Mouse (Mus musculus) kidney, postnatal 0 days (tissue): ENCODE measurements around the gene Hist2h2ab. TPM values are rescaled to one million over a fixed set of nuclear protein-coding genes. Genes with fewer than 3 reads are reported as not detected.

ENCODE experiments used
- ATAC-seq: fragments of 200-750 bp; cut with Nextera tagmentation; replicated peaks from 2 replicates; pipeline ENCODE4 v1.8.0; 2017; ENCODE audit warnings: low read depth, moderate number of reproducible peaks, moderate TSS enrichment, moderate library complexity; ENCODE audit not compliant: low FRiP score
- DNase-seq: peaks from one replicate; pipeline ENCODE4 v3.0.0-alpha.2; 2016; ENCODE audit warnings: low spot score
- H3K27ac ChIP-seq: fragments of 300-500 bp; sonication (generic); 2 replicates; pipeline ENCODE4 v1.5.1; 2014; ENCODE audit warnings: mild to moderate bottlenecking
- H3K27me3 ChIP-seq: fragments of 300-500 bp; sonication (generic); 2 replicates; pipeline ENCODE4 v1.6.1; 2014; ENCODE audit warnings: low read length, mixed read lengths; ENCODE audit not compliant: insufficient read depth
- H3K36me3 ChIP-seq: fragments of 300-500 bp; sonication (generic); 2 replicates; pipeline ENCODE4 v1.6.1; 2014; ENCODE audit warnings: low read length, mixed read lengths; ENCODE audit not compliant: insufficient read depth
- H3K4me1 ChIP-seq: fragments of 300-500 bp; sonication (generic); replicated peaks from 2 replicates; pipeline ENCODE4 v1.6.1; 2014; ENCODE audit warnings: antibody characterized with exemption, low read length, mixed read lengths; ENCODE audit not compliant: insufficient read depth
- H3K4me2 ChIP-seq: fragments of 300-500 bp; sonication (generic); 2 replicates; pipeline ENCODE4 v1.6.1; 2014; ENCODE audit warnings: mild to moderate bottlenecking, low read length, moderate library complexity, mixed read lengths
- H3K4me3 ChIP-seq: fragments of 300-500 bp; sonication (generic); replicated peaks from 2 replicates; pipeline ENCODE4 v1.5.1; 2014; ENCODE audit warnings: low read depth, low read length
- H3K9ac ChIP-seq: fragments of 300-500 bp; sonication (generic); 2 replicates; pipeline ENCODE4 v1.6.1; 2014; ENCODE audit warnings: low read depth, low read length
- H3K9me3 ChIP-seq: fragments of 300-500 bp; sonication (generic); replicated peaks from 2 replicates; pipeline ENCODE4 v1.6.1; 2016; ENCODE audit warnings: low read length, inconsistent platforms, mixed read lengths
- CTCF ChIP-seq: IDR thresholded peaks from 2 replicates; pipeline ENCODE4 v1.5.1; 2016; ENCODE audit warnings: antibody characterized with exemption, low read depth, mild to moderate bottlenecking, moderate library complexity
- WGBS: fragments of 180-500 bp; shearing (Covaris S2); extraction: QIAGEN DNeasy Blood & Tissue Kit; methylation state at CpG from one replicate; pipeline ENCODE4 v1.1.7; 2014; 5-methylcytosine and 5-hydroxymethylcytosine counted together
- polyA plus RNA-seq: library from polyadenylated mRNA; unstranded; fragments of >200 nt; fragmentation: Nextera tagmentation; extraction: Ambion mirVana; gene quantifications from 2 replicates; pipeline ENCODE4 v1.2.1, GENCODE M21; 2015

Hist2h2ab gene
- polyA plus RNA-seq, 1 experiment from 2014 or later, result not detected

GRCm38 (mm10) chr3:96247356-96248140 lies 27.9 kb downstream of the Hist2h2ab start:
- Histone ChIP-seq H3K9ac (peak overlapping the region; percentile 55), H3K4me1 (peaks cover 11% of the 10 kb centered on the region), H3K27ac (peak overlapping the region; percentile 52; the same call in 1 of the 2 replicates), H3K36me3 (no peaks in the 10 kb centered on the region), H3K27me3 (no peaks in the 10 kb centered on the region), H3K9me3 (no peaks in the 10 kb centered on the region), H3K4me2 (peak overlapping the region; percentile 51), H3K4me3 (peak overlapping the region; percentile 36)
- no peak for TF ChIP-seq CTCF
- DNase-seq (no peak), ATAC-seq (no peak)
- WGBS, result 6% methylated on average over 11 of the region's 11 CpGs

GRCm38 (mm10) chr3:96248141-96249033 lies 28.7 kb downstream of the Hist2h2ab start:
- H3K27ac ChIP-seq, result no peak overlapping the region
- no peaks in the 10 kb centered on the region for H3K36me3 ChIP-seq
- H3K9me3 ChIP-seq, result no peaks in the 10 kb centered on the region
- peak overlapping the region; percentile 51 for H3K4me2 ChIP-seq
- no peak for TF ChIP-seq CTCF
- no peak overlapping the region; the same call in 1 of the 2 replicates for H3K9ac ChIP-seq
- H3K4me1 ChIP-seq, result peaks cover 11% of the 10 kb centered on the region
- H3K4me3 ChIP-seq, result 0 out of 2 replicates have a peak overlapping the region, but pooled peaks have one; percentile 36
- DNase-seq (no peak), ATAC-seq (no peak)
- no peaks in the 10 kb centered on the region for H3K27me3 ChIP-seq
- WGBS, result 38% methylated on average over 6 of the region's 6 CpGs

GRCm38 (mm10) chr3:96249034-96249345 lies 29.3 kb downstream of the Hist2h2ab start:
- H3K27ac ChIP-seq, result no peak overlapping the region
- no peak overlapping the region for H3K9ac ChIP-seq
- H3K9me3 ChIP-seq, result no peaks in the 10 kb centered on the region
- TF ChIP-seq CTCF, result no peak
- WGBS, result 51% methylated on average over 4 of the region's 4 CpGs
- DNase-seq (no peak), ATAC-seq (no peak)
- H3K27me3 ChIP-seq, result no peaks in the 10 kb centered on the region
- no peaks in the 10 kb centered on the region for H3K36me3 ChIP-seq
- peaks cover 6% of the 10 kb centered on the region for H3K4me1 ChIP-seq
- no peak overlapping the region for H3K4me3 ChIP-seq
- H3K4me2 ChIP-seq, result peak overlapping the region; percentile 51

GRCm38 (mm10) chr3:96250890-96251289 lies 31.2 kb downstream of the Hist2h2ab start:
- Histone ChIP-seq H3K9me3 (no peaks in the 10 kb centered on the region), H3K9ac (no peak overlapping the region), H3K27ac (0 out of 2 replicates have a peak overlapping the region, but pooled peaks have one; percentile 25), H3K27me3 (no peaks in the 10 kb centered on the region), H3K4me2 (no peak overlapping the region), H3K4me3 (no peak overlapping the region), H3K36me3 (no peaks in the 10 kb centered on the region), H3K4me1 (no peaks in the 10 kb centered on the region; the same call in 1 of the 2 replicates)
- DNase-seq (no peak), ATAC-seq (no peak)
- 50% methylated on average over 3 of the region's 3 CpGs for WGBS
- TF ChIP-seq CTCF, result no peak

GRCm38 (mm10) chr3:96251787-96252186 lies 32.1 kb downstream of the Hist2h2ab start:
- H3K36me3 ChIP-seq, result no peaks in the 10 kb centered on the region
- no peak overlapping the region for H3K27ac ChIP-seq
- WGBS, result 89% methylated on average over 3 of the region's 3 CpGs
- no peak overlapping the region for H3K4me3 ChIP-seq
- no peak for ATAC-seq
- H3K4me2 ChIP-seq, result no peak overlapping the region
- H3K4me1 ChIP-seq, result no peaks in the 10 kb centered on the region; the same call in 1 of the 2 replicates
- TF ChIP-seq CTCF, result no peak
- no peaks in the 10 kb centered on the region for H3K27me3 ChIP-seq
- H3K9ac ChIP-seq, result no peak overlapping the region
- no peak for DNase-seq
- H3K9me3 ChIP-seq, result no peaks in the 10 kb centered on the region

GRCm38 (mm10) chr3:96254683-96255355 lies 35.2 kb downstream of the Hist2h2ab start:
- 56% methylated on average over 10 of the region's 10 CpGs for WGBS
- no peak overlapping the region for H3K4me3 ChIP-seq
- no peak for TF ChIP-seq CTCF
- H3K9me3 ChIP-seq, result no peaks in the 10 kb centered on the region
- peak; percentile 32 for DNase-seq
- H3K4me1 ChIP-seq, result no peaks in the 10 kb centered on the region
- H3K4me2 ChIP-seq, result no peak overlapping the region
- no peak for ATAC-seq
- H3K27me3 ChIP-seq, result no peaks in the 10 kb centered on the region
- H3K27ac ChIP-seq, result no peak overlapping the region
- H3K36me3 ChIP-seq, result no peaks in the 10 kb centered on the region
- H3K9ac ChIP-seq, result no peak overlapping the region
